Mouse (Mus musculus) liver, adult 2 months (tissue): ENCODE measurements around the gene Tbcb. TPM values are rescaled to one million over a fixed set of nuclear protein-coding genes. Genes with fewer than 3 reads are reported as not detected.
"Not testable (repeated sequence)": the region's sequence is repeated elsewhere in the genome, so short reads cannot be mapped to it uniquely, and the experiment has no call there.

Source experiments
- DNase-seq: peaks from one replicate; pipeline ENCODE4 v3.0.0-alpha.2; 2011; ENCODE audit warnings: low read depth, low spot score; ENCODE audit errors: extremely low read depth
- H3K27ac ChIP-seq: fragments of 200-500 bp; replicated peaks from 2 replicates; pipeline ENCODE4 v1.5.1; 2012; ENCODE audit warnings: low read depth, mild to moderate bottlenecking, control low read depth, inconsistent platforms, low read length; ENCODE audit not compliant: insufficient read depth
- H3K27me3 ChIP-seq: fragments of 200-500 bp; 2 replicates; pipeline ENCODE4 v1.6.1; 2012; ENCODE audit warnings: mild to moderate bottlenecking, moderate library complexity, low read length, inconsistent platforms; ENCODE audit not compliant: control insufficient read depth, insufficient read depth
- H3K36me3 ChIP-seq: fragments of 200-500 bp; 2 replicates; pipeline ENCODE4 v1.6.1; 2012; ENCODE audit warnings: low read length, inconsistent platforms; ENCODE audit not compliant: control insufficient read depth, insufficient read depth
- H3K4me1 ChIP-seq: fragments of 200-500 bp; 2 replicates; pipeline ENCODE4 v1.6.1; 2011; ENCODE audit warnings: low read length; ENCODE audit not compliant: control insufficient read depth, insufficient read depth
- H3K4me3 ChIP-seq: fragments of 200-500 bp; 2 replicates; pipeline ENCODE4 v1.5.1; 2011; ENCODE audit warnings: low read depth, mild to moderate bottlenecking, control low read depth, low read length, moderate library complexity; ENCODE audit not compliant: insufficient read depth
- H3K79me2 ChIP-seq: fragments of 200-500 bp; 2 replicates; pipeline ENCODE4 v1.6.1; 2012; ENCODE audit warnings: inconsistent platforms, mild to moderate bottlenecking, low read length, moderate library complexity; ENCODE audit not compliant: control insufficient read depth, insufficient read depth
- H3K9ac ChIP-seq: fragments of 200-500 bp; 2 replicates; pipeline ENCODE4 v1.6.1; 2012; ENCODE audit warnings: low read depth, mild to moderate bottlenecking, control low read depth, inconsistent platforms, low read length
- CTCF ChIP-seq: fragments of 200-500 bp; IDR thresholded peaks from 2 replicates; pipeline ENCODE4 v1.5.1; 2011; ENCODE audit warnings: low read depth, low read length, control low read depth
- POLR2A ChIP-seq: fragments of 200-500 bp; IDR thresholded peaks from 2 replicates; pipeline ENCODE4 v1.6.1; 2011; ENCODE audit warnings: low read length, control low read depth; ENCODE audit not compliant: insufficient read depth; ENCODE audit errors: extremely low read depth
- WGBS: fragments of 180-500 bp; shearing (Covaris S2); methylation state at CpG from one replicate; pipeline ENCODE4 v1.1.7; 2018; 5-methylcytosine and 5-hydroxymethylcytosine counted together
- polyA plus RNA-seq: library from polyadenylated mRNA; depleted of rRNA; stranded (reverse); fragments of >200 nt; gene quantifications from 2 replicates; pipeline ENCODE4 v1.2.3, GENCODE M21; 2012
- total RNA-seq: library from RNA; depleted of rRNA; stranded (reverse); fragments of >200 nt; gene quantifications from 2 replicates; pipeline ENCODE4 v1.2.3, GENCODE M21; 2014

Gene Tbcb
- total and polyA plus RNA-seq, 2 experiments: 22.1 to 32.3 TPM

- WGBS: 52% methylated on average over 4 of the region's 4 CpGs
- no peak for TF ChIP-seq POLR2A
- TF ChIP-seq CTCF: no peak
- Histone ChIP-seq H3K27ac (no peak overlapping the region), H3K36me3 (no peaks in the 10 kb centered on the region), H3K9ac (no peak overlapping the region), H3K79me2 (no peaks in the 10 kb centered on the region), H3K4me1 (no peaks in the 10 kb centered on the region), H3K4me3 (no peak overlapping the region), H3K27me3 (no peaks in the 10 kb centered on the region)
- no peak for DNase-seq
These were observed 21.0 kb downstream of the Tbcb start for GRCm38 (mm10) chr7:30211025-30211424.

GRCm38 (mm10) chr7:30206364-30206763, 25.7 kb downstream of the Tbcb start:
- not testable (repeated sequence) for H3K4me3 ChIP-seq, H3K9ac ChIP-seq, H3K36me3 ChIP-seq, H3K79me2 ChIP-seq, H3K27ac ChIP-seq, H3K4me1 ChIP-seq, H3K27me3 ChIP-seq, DNase-seq
- 53% methylated on average over 5 of the region's 5 CpGs for WGBS

GRCm38 (mm10) chr7:30205383-30205782, 26.7 kb downstream of the Tbcb start:
- Histone ChIP-seq H3K4me1 (no peaks in the 10 kb centered on the region), H3K27ac (no peak overlapping the region), H3K9ac (no peak overlapping the region), H3K36me3 (no peaks in the 10 kb centered on the region), H3K27me3 (no peaks in the 10 kb centered on the region), H3K79me2 (no peaks in the 10 kb centered on the region), H3K4me3 (no peak overlapping the region)
- peak; percentile 59 for DNase-seq
- 6% methylated on average over 2 of the region's 2 CpGs for WGBS
- TF ChIP-seq CTCF (peak; percentile 69), POLR2A (no peak)

GRCm38 (mm10) chr7:30204380-30204779, 27.7 kb downstream of the Tbcb start:
- no peak overlapping the region for H3K4me3 ChIP-seq
- 34% methylated on average over 8 of the region's 8 CpGs for WGBS
- no peak overlapping the region for H3K9ac ChIP-seq
- TF ChIP-seq POLR2A: no peak
- no peak for TF ChIP-seq CTCF
- H3K36me3 ChIP-seq: no peaks in the 10 kb centered on the region
- H3K79me2 ChIP-seq: no peaks in the 10 kb centered on the region
- H3K4me1 ChIP-seq: no peaks in the 10 kb centered on the region
- H3K27me3 ChIP-seq: no peaks in the 10 kb centered on the region
- no peak overlapping the region for H3K27ac ChIP-seq
- DNase-seq: no peak

- WGBS: 57% methylated on average over 11 of the region's 11 CpGs
- no peak overlapping the region for H3K9ac ChIP-seq
- H3K4me1 ChIP-seq: no peaks in the 10 kb centered on the region
- peak; percentile 23 for DNase-seq
- H3K79me2 ChIP-seq: no peaks in the 10 kb centered on the region
- no peak overlapping the region for H3K27ac ChIP-seq
- no peaks in the 10 kb centered on the region for H3K36me3 ChIP-seq
- no peaks in the 10 kb centered on the region for H3K27me3 ChIP-seq
- H3K4me3 ChIP-seq: no peak overlapping the region
- TF ChIP-seq POLR2A: no peak
- no peak for TF ChIP-seq CTCF
These were observed 29.0 kb downstream of the Tbcb start for GRCm38 (mm10) chr7:30202895-30203690.

GRCm38 (mm10) chr7:30200661-30201060, 31.4 kb downstream of the Tbcb start:
- not testable (repeated sequence) for H3K4me3 ChIP-seq, H3K27me3 ChIP-seq, H3K4me1 ChIP-seq, H3K9ac ChIP-seq, H3K27ac ChIP-seq, DNase-seq, H3K36me3 ChIP-seq, H3K79me2 ChIP-seq
- WGBS: 88% methylated on average over 5 of the region's 5 CpGs
